Mouse (Mus musculus): ENCODE results near the gene Dnase1l1. TPM values are rescaled to one million over a fixed set of nuclear protein-coding genes. Genes with fewer than 3 reads are reported as not detected.

The Dnase1l1 gene
- polyA plus RNA-seq (2015; fragmentation: Nextera tagmentation; extraction: Ambion mirVana), result 15.7 and 17.5 TPM in 2 replicates

- peak within 1 kb of the TSS; percentile 58 for H3K4me3 ChIP-seq (replicated peaks)
- H3K9me3 ChIP-seq, result no peaks in the 10 kb centered on the region
- no peaks in the 10 kb centered on the region for H3K27me3 ChIP-seq (replicated peaks)
- peak within 1 kb of the TSS; percentile 91 for H3K27ac ChIP-seq
- ATAC-seq (ENCODE audit: insufficient read depth, low FRiP score, low read depth), result peak; percentile 96
- WGBS, result 13% methylated on average over 16 of the region's 16 CpGs
- no peaks in the 10 kb centered on the region for H3K36me3 ChIP-seq
- peak within 1 kb of the TSS; percentile 48 for H3K9ac ChIP-seq
- H3K4me2 ChIP-seq, result peak within 1 kb of the TSS; percentile 73
- H3K4me1 ChIP-seq, result no peaks in the 10 kb centered on the region; the same call in 1 of the 2 replicates
Observed at GRCm38 (mm10) chrX:74281732-74282394, at the start of gene Dnase1l1, which contains the start of gene Taz. Dnase1l1 (minus strand) TSS chrX:74282337. Taz (plus strand) TSS chrX:74281912.

- 0 out of 2 replicates have a peak, but pooled peaks cover 2% of the 10 kb centered on the region for H3K4me1 ChIP-seq
- 25% methylated on average over 2 of the region's 2 CpGs for WGBS
- no peak overlapping the region; the same call in 1 of the 2 replicates for H3K27ac ChIP-seq
- H3K36me3 ChIP-seq, result no peaks in the 10 kb centered on the region
- H3K9ac ChIP-seq, result no peak overlapping the region
- peak overlapping the region; percentile 66 for H3K4me2 ChIP-seq
- H3K9me3 ChIP-seq, result no peaks in the 10 kb centered on the region
- ATAC-seq (ENCODE audit: insufficient read depth, low FRiP score, low read depth), result no peak
- peak overlapping the region; percentile 45; the same call in 1 of the 2 replicates for H3K4me3 ChIP-seq (replicated peaks)
- H3K27me3 ChIP-seq (replicated peaks), result no peaks in the 10 kb centered on the region
Observed at GRCm38 (mm10) chrX:74330166-74330930, 48.2 kb upstream of the Dnase1l1 start.

GRCm38 (mm10) chrX:74329215-74329671 is 47.1 kb upstream of the Dnase1l1 start:
- 21% methylated on average over 10 of the region's 10 CpGs for WGBS
- Histone ChIP-seq H3K4me1 (0 out of 2 replicates have a peak, but pooled peaks cover 2% of the 10 kb centered on the region), H3K27me3 (replicated peaks) (no peaks in the 10 kb centered on the region), H3K4me2 (peak overlapping the region; percentile 66), H3K4me3 (replicated peaks) (peak overlapping the region; percentile 45), H3K9me3 (no peaks in the 10 kb centered on the region), H3K36me3 (no peaks in the 10 kb centered on the region), H3K27ac (no peak overlapping the region; the same call in 1 of the 2 replicates), H3K9ac (peak overlapping the region; percentile 29)
- 0 out of 2 replicates have a peak, but pooled peaks have one; percentile 10 for ATAC-seq (ENCODE audit: insufficient read depth, low FRiP score, low read depth)

GRCm38 (mm10) chrX:74328725-74329161 is 46.6 kb upstream of the Dnase1l1 start, which contains the start of gene Plxna3:
Plxna3 (plus strand) TSS chrX:74329066.
- H3K9ac ChIP-seq, result peak within 1 kb of the TSS; percentile 29
- H3K4me2 ChIP-seq, result peak within 1 kb of the TSS; percentile 66
- no peaks in the 10 kb centered on the region for H3K27me3 ChIP-seq (replicated peaks)
- H3K4me1 ChIP-seq, result 0 out of 2 replicates have a peak, but pooled peaks cover 2% of the 10 kb centered on the region
- peak within 1 kb of the TSS; percentile 45 for H3K4me3 ChIP-seq (replicated peaks)
- WGBS, result 18% methylated on average over 15 of the region's 30 CpGs
- peak within 1 kb of the TSS; percentile 63; the same call in 1 of the 2 replicates for H3K27ac ChIP-seq
- peak; percentile 93 for ATAC-seq (ENCODE audit: insufficient read depth, low FRiP score, low read depth)
- H3K36me3 ChIP-seq, result no peaks in the 10 kb centered on the region
- H3K9me3 ChIP-seq, result no peaks in the 10 kb centered on the region

- peak; percentile 95 for ATAC-seq (ENCODE audit: insufficient read depth, low FRiP score, low read depth)
- no peaks in the 10 kb centered on the region for H3K9me3 ChIP-seq
Observed at GRCm38 (mm10) chrX:74312540-74313464, 30.7 kb upstream of the Dnase1l1 start, which contains the start of gene Fam50a. Fam50a (plus strand) TSS chrX:74313033.

GRCm38 (mm10) chrX:74304867-74305700 is 22.9 kb upstream of the Dnase1l1 start, which contains the start of gene Gdi1:
Gdi1 (plus strand) TSS chrX:74304998.
- Histone ChIP-seq H3K4me3 (replicated peaks) (peak within 1 kb of the TSS; percentile 54), H3K4me2 (peak within 1 kb of the TSS; percentile 58), H3K27me3 (replicated peaks) (no peaks in the 10 kb centered on the region), H3K27ac (peak within 1 kb of the TSS; percentile 83), H3K36me3 (peaks cover 11% of the 10 kb centered on the region), H3K9ac (peak within 1 kb of the TSS; percentile 32; the same call in 1 of the 2 replicates), H3K9me3 (no peaks in the 10 kb centered on the region), H3K4me1 (no peaks in the 10 kb centered on the region)
- ATAC-seq (ENCODE audit: insufficient read depth, low FRiP score, low read depth), result peak; percentile 87
- WGBS, result 14% methylated on average over 40 of the region's 41 CpGs

More at GRCm38 (mm10) chrX:74312540-74313464, 30.7 kb upstream of the Dnase1l1 start, which contains the start of gene Fam50a:
- no peaks in the 10 kb centered on the region for H3K4me1 ChIP-seq
- H3K4me2 ChIP-seq, result peak within 1 kb of the TSS; percentile 73
- peak within 1 kb of the TSS; percentile 50; the same call in 1 of the 2 replicates for H3K9ac ChIP-seq
- H3K27ac ChIP-seq, result peak within 1 kb of the TSS; percentile 83
- peak within 1 kb of the TSS; percentile 63 for H3K4me3 ChIP-seq (replicated peaks)
- peaks cover 2% of the 10 kb centered on the region; the same call in 1 of the 2 replicates for H3K36me3 ChIP-seq
- 18% methylated on average over 59 of the region's 59 CpGs for WGBS
- no peaks in the 10 kb centered on the region for H3K27me3 ChIP-seq (replicated peaks)

GRCm38 (mm10) chrX:74299721-74300120 is 17.6 kb upstream of the Dnase1l1 start:
- Histone ChIP-seq H3K9me3 (no peaks in the 10 kb centered on the region), H3K9ac (no peak overlapping the region), H3K27me3 (replicated peaks) (no peaks in the 10 kb centered on the region), H3K36me3 (peaks cover 3% of the 10 kb centered on the region; the same call in 1 of the 2 replicates), H3K4me2 (no peak overlapping the region), H3K4me1 (no peaks in the 10 kb centered on the region), H3K27ac (no peak overlapping the region), H3K4me3 (replicated peaks) (no peak overlapping the region)
- ATAC-seq (ENCODE audit: insufficient read depth, low FRiP score, low read depth), result no peak
- WGBS, result 71% methylated on average over 3 of the region's 3 CpGs

DNA sequence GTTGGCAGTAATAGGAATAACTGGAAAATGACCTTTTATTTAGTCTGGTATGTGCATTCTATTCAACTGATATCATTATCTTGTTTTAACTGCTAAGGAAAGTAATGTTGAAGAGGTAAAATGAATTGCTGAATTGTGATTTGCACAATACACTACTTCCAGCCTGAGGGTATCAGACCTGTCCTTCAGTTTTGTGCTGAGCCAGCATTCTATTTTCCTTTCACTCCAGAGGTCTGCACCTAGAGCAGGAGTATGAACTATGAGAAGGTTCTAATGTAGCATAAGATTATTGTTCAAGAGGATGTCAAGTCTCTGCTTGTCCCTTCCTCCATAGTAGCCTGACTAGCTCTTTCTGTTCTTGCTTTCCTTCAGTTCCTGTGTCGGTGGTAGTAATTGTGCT is 16.2 kb upstream of the Dnase1l1 start:
- no peak overlapping the region for H3K4me2 ChIP-seq
- no peak for ATAC-seq (ENCODE audit: insufficient read depth, low FRiP score, low read depth)

GRCm38 (mm10) chrX:74296538-74297448 is 14.7 kb upstream of the Dnase1l1 start, which contains the start of gene Atp6ap1:
Atp6ap1 (plus strand) TSS chrX:74297097.
- Histone ChIP-seq H3K36me3 (peaks cover 3% of the 10 kb centered on the region; the same call in 1 of the 2 replicates), H3K27me3 (replicated peaks) (no peaks in the 10 kb centered on the region), H3K9ac (peak within 1 kb of the TSS; percentile 44), H3K4me2 (peak within 1 kb of the TSS; percentile 53), H3K27ac (peak within 1 kb of the TSS; percentile 64), H3K4me1 (no peaks in the 10 kb centered on the region), H3K9me3 (no peaks in the 10 kb centered on the region), H3K4me3 (replicated peaks) (peak within 1 kb of the TSS; percentile 66)
- 17% methylated on average over 37 of the region's 37 CpGs for whole genome bisulfite sequencing
- peak; percentile 98 for ATAC-seq (ENCODE audit: insufficient read depth, low FRiP score, low read depth)

More for the DNA sequence above, 16.2 kb upstream of the Dnase1l1 start:
- H3K9me3 ChIP-seq, result no peaks in the 10 kb centered on the region
- no peak overlapping the region for H3K9ac ChIP-seq
- no peak overlapping the region for H3K4me3 ChIP-seq (replicated peaks)
- peaks cover 3% of the 10 kb centered on the region; the same call in 1 of the 2 replicates for H3K36me3 ChIP-seq
- no peaks in the 10 kb centered on the region for H3K4me1 ChIP-seq
- H3K27me3 ChIP-seq (replicated peaks), result no peaks in the 10 kb centered on the region
- WGBS, result 63% methylated on average over 1 of the region's 1 CpGs
- H3K27ac ChIP-seq, result no peak overlapping the region
